In the genomic region with DNA sequence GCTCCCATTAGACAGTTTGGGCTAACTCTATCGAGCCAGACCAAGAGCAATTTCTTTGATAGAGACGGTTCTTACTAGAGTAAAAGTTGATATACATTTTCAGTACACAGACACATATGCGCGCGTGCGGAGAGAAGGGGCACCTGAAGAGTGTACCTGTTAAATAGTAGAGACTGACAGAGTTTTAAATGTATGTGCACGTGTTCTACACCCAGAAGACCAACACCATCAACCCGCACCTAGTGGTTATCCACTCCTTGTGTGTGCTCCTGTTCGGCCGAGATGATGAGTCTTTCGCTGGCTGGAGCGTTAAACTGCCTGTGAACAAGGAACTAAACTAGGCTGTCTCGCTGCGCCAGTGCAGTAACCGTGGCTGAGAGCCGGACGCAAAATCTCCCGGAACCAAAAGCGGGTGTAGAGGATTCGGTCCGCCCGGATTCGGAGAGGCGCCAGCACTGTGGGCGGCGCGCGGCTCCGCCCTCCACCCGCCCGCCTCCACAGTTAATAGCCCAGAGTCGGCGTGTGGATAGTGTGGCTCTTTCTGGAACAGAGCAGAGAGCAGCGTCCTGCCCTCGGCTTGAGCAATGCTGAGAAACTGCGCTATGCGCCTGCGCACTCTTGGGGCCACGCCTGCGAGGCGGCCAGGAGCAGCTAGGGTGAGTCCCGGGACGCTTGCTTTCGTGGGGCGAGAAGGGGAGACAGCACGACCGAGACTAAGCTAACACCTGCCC, we compare ENCODE assay signal across 1 mouse cellular context.
TF ChIP-seq lines count a peak whose summit lies in the region.

A gene (plus strand): TSS at position 457 of the 731 bp plus-strand sequence.

TF ChIP-seq in CH12.LX, 34 proteins besides CTCF, POLR2A, EP300 and RAD21 (continued from another document):
- TF ChIP-seq SIN3A (IDR thresholded peaks at IDR 0.05; ENCODE audit: low read length) (peak; percentile 95), JUND (conservative IDR thresholded peaks at IDR 0.05; ENCODE audit: low read depth, low read length) (0 out of 2 replicates have a peak, but pooled peaks have one; percentile 19), CHD1 (IDR thresholded peaks at IDR 0.05; ENCODE audit: low read depth, low read length) (no peak), CHD2 (IDR thresholded peaks at IDR 0.05; ENCODE audit: low read length) (no peak), ZMIZ1 (IDR thresholded peaks at IDR 0.05; ENCODE audit: low read depth, low read length) (0 out of 2 replicates have a peak, but pooled peaks have one; percentile 51), MAZ (IDR thresholded peaks at IDR 0.05; ENCODE audit: low read depth, low read length) (peak; percentile 63; the same call in 1 of the 2 replicates), MEF2A (IDR thresholded peaks at IDR 0.05; ENCODE audit: borderline replicate concordance, low read depth, low read length) (peak; percentile 76), E2F4 (IDR thresholded peaks at IDR 0.05; ENCODE audit: insufficient replicate concordance, low read depth, low read length) (peak; percentile 73; the same call in 1 of the 2 replicates), KAT2A (IDR thresholded peaks at IDR 0.05; ENCODE audit: insufficient replicate concordance, low read length) (peak; percentile 53; the same call in 1 of the 2 replicates), USF1 (IDR thresholded peaks at IDR 0.05; ENCODE audit: low read depth, low read length) (no peak), PAX5 (IDR thresholded peaks at IDR 0.05; ENCODE audit: low read length) (no peak), MAX (IDR thresholded peaks at IDR 0.05; ENCODE audit: low read length) (peak; percentile 70), MXI1 (IDR thresholded peaks at IDR 0.05; ENCODE audit: low read depth, low read length) (peak; percentile 77), JUN (IDR thresholded peaks at IDR 0.05; ENCODE audit: insufficient read depth, low read depth, low read length) (no peak), ETS1 (conservative IDR thresholded peaks at IDR 0.05; ENCODE audit: low read depth, low read length) (no peak), HCFC1 (IDR thresholded peaks at IDR 0.05; ENCODE audit: low read depth, low read length) (peak; percentile 85), TBP (conservative IDR thresholded peaks at IDR 0.05; ENCODE audit: low read depth, low read length) (peak; percentile 90), MYC (IDR thresholded peaks at IDR 0.05; ENCODE audit: low read depth, low read length) (peak; percentile 27), GABPA (IDR thresholded peaks at IDR 0.05; ENCODE audit: insufficient replicate concordance, low read depth, low read length) (no peak), UBTF (IDR thresholded peaks at IDR 0.05; ENCODE audit: low read depth, low read length) (peak; percentile 35; the same call in 1 of the 2 replicates)
